Mouse (Mus musculus): Measurements from ENCODE around the gene Eif3k. TPM values are rescaled to one million over a fixed set of nuclear protein-coding genes. Genes with fewer than 3 reads are reported as not detected.
A peak's percentile ranks its signal among the peaks of the same experiment; 100 is the strongest.

The Eif3k gene
- polyA plus RNA-seq, 1 experiment from 2014 or later: 438 TPM

GRCm38 (mm10) chr7:28957997-28958725, 23.5 kb downstream of the Eif3k start:
- H3K9me3 ChIP-seq: no peaks in the 10 kb centered on the region
- H3K4me2 ChIP-seq: no peak overlapping the region
- no peak for ATAC-seq (ENCODE audit: insufficient number of reproducible peaks, insufficient read depth, low FRiP score, low TSS enrichment, low read depth)
- H3K36me3 ChIP-seq: peaks cover 21% of the 10 kb centered on the region; the same call in 1 of the 2 replicates
- peaks cover 68% of the 10 kb centered on the region for H3K4me1 ChIP-seq (replicated peaks)
- 52% methylated on average over 1 of the region's 1 CpGs for WGBS
- no peak overlapping the region for H3K9ac ChIP-seq (replicated peaks)
- no peak overlapping the region for H3K27ac ChIP-seq
- H3K27me3 ChIP-seq: no peaks in the 10 kb centered on the region
- H3K4me3 ChIP-seq (replicated peaks): no peak overlapping the region

GRCm38 (mm10) chr7:28957286-28957685, 24.4 kb downstream of the Eif3k start:
- Histone ChIP-seq H3K27ac (no peak overlapping the region), H3K27me3 (no peaks in the 10 kb centered on the region), H3K9ac (replicated peaks) (no peak overlapping the region), H3K9me3 (no peaks in the 10 kb centered on the region), H3K4me3 (replicated peaks) (no peak overlapping the region), H3K4me2 (no peak overlapping the region), H3K4me1 (replicated peaks) (peaks cover 71% of the 10 kb centered on the region), H3K36me3 (peaks cover 21% of the 10 kb centered on the region; the same call in 1 of the 2 replicates)
- no peak for ATAC-seq (ENCODE audit: insufficient number of reproducible peaks, insufficient read depth, low FRiP score, low TSS enrichment, low read depth)
- 82% methylated on average over 6 of the region's 6 CpGs for WGBS

- Histone ChIP-seq H3K4me1 (replicated peaks) (peaks cover 80% of the 10 kb centered on the region), H3K4me2 (no peak overlapping the region), H3K27ac (no peak overlapping the region), H3K36me3 (peaks cover 21% of the 10 kb centered on the region; the same call in 1 of the 2 replicates), H3K9ac (replicated peaks) (no peak overlapping the region), H3K27me3 (no peaks in the 10 kb centered on the region), H3K4me3 (replicated peaks) (no peak overlapping the region), H3K9me3 (no peaks in the 10 kb centered on the region)
- WGBS: 85% methylated on average over 1 of the region's 1 CpGs
- ATAC-seq (ENCODE audit: insufficient number of reproducible peaks, insufficient read depth, low FRiP score, low TSS enrichment, low read depth): no peak
Measured at GRCm38 (mm10) chr7:28956270-28956669, 25.4 kb downstream of the Eif3k start.

GRCm38 (mm10) chr7:28955295-28955897, 26.3 kb downstream of the Eif3k start:
- Histone ChIP-seq H3K27ac (peak overlapping the region; percentile 66), H3K9me3 (no peaks in the 10 kb centered on the region), H3K36me3 (peaks cover 25% of the 10 kb centered on the region; the same call in 1 of the 2 replicates), H3K27me3 (no peaks in the 10 kb centered on the region), H3K4me2 (no peak overlapping the region), H3K4me1 (replicated peaks) (peaks cover 80% of the 10 kb centered on the region), H3K4me3 (replicated peaks) (no peak overlapping the region), H3K9ac (replicated peaks) (0 out of 2 replicates have a peak overlapping the region, but pooled peaks have one; percentile 18)
- no peak for ATAC-seq (ENCODE audit: insufficient number of reproducible peaks, insufficient read depth, low FRiP score, low TSS enrichment, low read depth)
- 68% methylated on average over 5 of the region's 5 CpGs for WGBS

GRCm38 (mm10) chr7:28954773-28955172, 26.9 kb downstream of the Eif3k start:
- WGBS: 82% methylated on average over 4 of the region's 4 CpGs
- H3K36me3 ChIP-seq: peaks cover 27% of the 10 kb centered on the region; the same call in 1 of the 2 replicates
- ATAC-seq (ENCODE audit: insufficient number of reproducible peaks, insufficient read depth, low FRiP score, low TSS enrichment, low read depth): no peak
- no peak overlapping the region for H3K9ac ChIP-seq (replicated peaks)
- no peak overlapping the region for H3K4me2 ChIP-seq
- no peak overlapping the region for H3K4me3 ChIP-seq (replicated peaks)
- H3K27me3 ChIP-seq: no peaks in the 10 kb centered on the region
- H3K9me3 ChIP-seq: no peaks in the 10 kb centered on the region
- H3K4me1 ChIP-seq (replicated peaks): peaks cover 80% of the 10 kb centered on the region
- peak overlapping the region; percentile 66 for H3K27ac ChIP-seq

- Histone ChIP-seq H3K27ac (peak overlapping the region; percentile 79), H3K4me1 (replicated peaks) (peaks cover 80% of the 10 kb centered on the region), H3K9ac (replicated peaks) (peak overlapping the region; percentile 35; the same call in 1 of the 2 replicates), H3K36me3 (peaks cover 24% of the 10 kb centered on the region; the same call in 1 of the 2 replicates), H3K4me3 (replicated peaks) (no peak overlapping the region), H3K27me3 (no peaks in the 10 kb centered on the region), H3K9me3 (no peaks in the 10 kb centered on the region), H3K4me2 (peak overlapping the region; percentile 20)
- no peak for ATAC-seq (ENCODE audit: insufficient number of reproducible peaks, insufficient read depth, low FRiP score, low TSS enrichment, low read depth)
- WGBS: 13% methylated on average over 2 of the region's 2 CpGs
Measured at GRCm38 (mm10) chr7:28953476-28954376, 27.9 kb downstream of the Eif3k start.

GRCm38 (mm10) chr7:28952786-28953185, 28.9 kb downstream of the Eif3k start:
- H3K4me1 ChIP-seq (replicated peaks): peaks cover 83% of the 10 kb centered on the region
- H3K9me3 ChIP-seq: no peaks in the 10 kb centered on the region
- peaks cover 24% of the 10 kb centered on the region; the same call in 1 of the 2 replicates for H3K36me3 ChIP-seq
- H3K4me2 ChIP-seq: no peak overlapping the region
- H3K9ac ChIP-seq (replicated peaks): no peak overlapping the region
- peak overlapping the region; percentile 79 for H3K27ac ChIP-seq
- H3K27me3 ChIP-seq: no peaks in the 10 kb centered on the region
- no peak overlapping the region for H3K4me3 ChIP-seq (replicated peaks)
- no peak for ATAC-seq (ENCODE audit: insufficient number of reproducible peaks, insufficient read depth, low FRiP score, low TSS enrichment, low read depth)
- 39% methylated on average over 3 of the region's 3 CpGs for WGBS

- Histone ChIP-seq H3K9me3 (no peaks in the 10 kb centered on the region), H3K4me2 (no peak overlapping the region), H3K9ac (replicated peaks) (no peak overlapping the region), H3K27ac (peak overlapping the region; percentile 79), H3K4me3 (replicated peaks) (no peak overlapping the region), H3K36me3 (peaks cover 24% of the 10 kb centered on the region; the same call in 1 of the 2 replicates), H3K27me3 (no peaks in the 10 kb centered on the region), H3K4me1 (replicated peaks) (peaks cover 89% of the 10 kb centered on the region)
- WGBS: 91% methylated on average over 2 of the region's 2 CpGs
- no peak for ATAC-seq (ENCODE audit: insufficient number of reproducible peaks, insufficient read depth, low FRiP score, low TSS enrichment, low read depth)
Measured at GRCm38 (mm10) chr7:28951764-28952163, 29.9 kb downstream of the Eif3k start.

- 69% methylated on average over 10 of the region's 10 CpGs for WGBS
- H3K9me3 ChIP-seq: no peaks in the 10 kb centered on the region
- H3K36me3 ChIP-seq: peaks cover 16% of the 10 kb centered on the region; the same call in 1 of the 2 replicates
- H3K9ac ChIP-seq (replicated peaks): no peak overlapping the region
- ATAC-seq (ENCODE audit: insufficient number of reproducible peaks, insufficient read depth, low FRiP score, low TSS enrichment, low read depth): no peak
- no peak overlapping the region for H3K4me2 ChIP-seq
- peak overlapping the region; percentile 97 for H3K27ac ChIP-seq
- H3K4me3 ChIP-seq (replicated peaks): no peak overlapping the region
- no peaks in the 10 kb centered on the region for H3K27me3 ChIP-seq
- H3K4me1 ChIP-seq (replicated peaks): peaks cover 96% of the 10 kb centered on the region
Measured at GRCm38 (mm10) chr7:28950346-28951037, 31.2 kb downstream of the Eif3k start.

- peak overlapping the region; percentile 20; the same call in 1 of the 2 replicates for H3K4me2 ChIP-seq
- ATAC-seq (ENCODE audit: insufficient number of reproducible peaks, insufficient read depth, low FRiP score, low TSS enrichment, low read depth): no peak
- H3K4me1 ChIP-seq (replicated peaks): peaks cover 97% of the 10 kb centered on the region
- H3K9ac ChIP-seq (replicated peaks): no peak overlapping the region; the same call in 1 of the 2 replicates
- 78% methylated on average over 2 of the region's 2 CpGs for WGBS
- peaks cover 6% of the 10 kb centered on the region; the same call in 1 of the 2 replicates for H3K36me3 ChIP-seq
- no peaks in the 10 kb centered on the region for H3K27me3 ChIP-seq
- H3K27ac ChIP-seq: peak overlapping the region; percentile 97
- no peak overlapping the region for H3K4me3 ChIP-seq (replicated peaks)
- H3K9me3 ChIP-seq: no peaks in the 10 kb centered on the region
Measured at GRCm38 (mm10) chr7:28949298-28949697, 32.4 kb downstream of the Eif3k start.
